Mouse (Mus musculus) myocyte (in vitro differentiated cells): Measurements from ENCODE around the gene Egflam.

Experiments
- MAX ChIP-seq: IDR thresholded peaks from one replicate; pipeline ENCODE4 v1.6.1; 2011; ENCODE audit warnings: low read depth, mild to moderate bottlenecking, control low read depth
- MYOG ChIP-seq, 3 experiments: IDR thresholded peaks; one replicate each; pipeline ENCODE4 v1.6.1; 2011; ENCODE audit warnings: control low read depth in 2 of 3, low read depth in 2 of 3, mild to moderate bottlenecking in 2 of 3; ENCODE audit not compliant: insufficient read length in 2 of 3, control insufficient read depth in 1 of 3, insufficient read depth in 1 of 3
- POLR2A ChIP-seq: IDR thresholded peaks from one replicate; pipeline ENCODE4 v1.6.1; 2011; ENCODE audit warnings: low read depth, mild to moderate bottlenecking, control low read depth, moderate library complexity; ENCODE audit not compliant: insufficient read length
- POLR2AphosphoS2 ChIP-seq: IDR thresholded peaks from one replicate; pipeline ENCODE4 v1.6.1; 2011; ENCODE audit warnings: low read depth, control low read depth; ENCODE audit not compliant: insufficient read length
- TCF12 ChIP-seq: IDR thresholded peaks from one replicate; pipeline ENCODE4 v1.6.1; 2011; ENCODE audit warnings: mild to moderate bottlenecking, control low read depth; ENCODE audit not compliant: poor library complexity, insufficient read depth, severe bottlenecking
- USF1 ChIP-seq: IDR thresholded peaks from one replicate; pipeline ENCODE4 v1.6.1; 2011; ENCODE audit warnings: low read depth, mild to moderate bottlenecking, control low read depth, moderate library complexity

- TF ChIP-seq POLR2AphosphoS2 (no peak), MAX (no peak), TCF12 (no peak), POLR2A (no peak), USF1 (no peak), MYOG (IDR thresholded peaks at IDR 0.05; ENCODE audit: control insufficient read depth in 1 of 3, insufficient read depth in 1 of 3, insufficient read length in 2 of 3, low read depth in 2 of 3) (no peak)
Measured at GRCm38 (mm10) chr15:7197652-7198445, 200.3 kb downstream of the Egflam start.
